Mouse (Mus musculus) hindbrain, embryonic 16.5 days (tissue): ENCODE results near the gene Kremen2. TPM values are rescaled to one million over a fixed set of nuclear protein-coding genes. Genes with fewer than 3 reads are reported as not detected.

ENCODE experiments used
- ATAC-seq: fragments of 200-750 bp; cut with Nextera tagmentation; 2 replicates; pipeline ENCODE4 v1.8.0; 2017; ENCODE audit warnings: moderate TSS enrichment, moderate library complexity
- H3K27ac ChIP-seq: fragments of 300-500 bp; sonication (generic); 2 replicates; pipeline ENCODE4 v1.5.1; 2014; ENCODE audit warnings: low read depth, mild to moderate bottlenecking, control low read depth, low read length, moderate library complexity
- H3K27me3 ChIP-seq: fragments of 300-500 bp; sonication (generic); replicated peaks from 2 replicates; pipeline ENCODE4 v1.6.1; 2014; ENCODE audit warnings: low read length; ENCODE audit not compliant: control insufficient read depth, insufficient read depth
- H3K36me3 ChIP-seq: fragments of 300-500 bp; sonication (generic); 2 replicates; pipeline ENCODE4 v1.6.1; 2014; ENCODE audit warnings: mild to moderate bottlenecking, low read length, moderate library complexity, mixed read lengths; ENCODE audit not compliant: control insufficient read depth, insufficient read depth
- H3K4me1 ChIP-seq: fragments of 300-500 bp; sonication (generic); 2 replicates; pipeline ENCODE4 v1.6.1; 2014; ENCODE audit warnings: low read depth, low read length; ENCODE audit not compliant: control insufficient read depth, insufficient read depth
- H3K4me2 ChIP-seq: fragments of 300-500 bp; sonication (generic); 2 replicates; pipeline ENCODE4 v1.6.1; 2014; ENCODE audit warnings: mild to moderate bottlenecking, low read length, control low read depth, moderate library complexity
- H3K4me3 ChIP-seq: fragments of 300-500 bp; sonication (generic); 2 replicates; pipeline ENCODE4 v1.5.1; 2014; ENCODE audit warnings: mild to moderate bottlenecking, low read length, control low read depth, moderate library complexity
- H3K9ac ChIP-seq: fragments of 300-500 bp; sonication (generic); 2 replicates; pipeline ENCODE4 v1.6.1; 2014; ENCODE audit warnings: low read depth, mild to moderate bottlenecking, control low read depth, low read length, moderate library complexity
- H3K9me3 ChIP-seq: fragments of 300-500 bp; sonication (generic); 2 replicates; pipeline ENCODE4 v1.6.1; 2014; ENCODE audit warnings: mild to moderate bottlenecking, low read length, moderate library complexity; ENCODE audit not compliant: control insufficient read depth
- WGBS: fragments of 180-500 bp; shearing (Covaris S2); extraction: QIAGEN DNeasy Blood & Tissue Kit; methylation state at CpG from one replicate; pipeline ENCODE4 v1.1.7; 2014; 5-methylcytosine and 5-hydroxymethylcytosine counted together
- polyA plus RNA-seq: library from polyadenylated mRNA; unstranded; fragments of >200 nt; fragmentation: Nextera tagmentation; extraction: Ambion mirVana; gene quantifications from 2 replicates; pipeline ENCODE4 v1.2.1, GENCODE M21; 2015

Kremen2 gene
- polyA plus RNA-seq, 1 experiment from 2014 or later: 1.8 TPM

- Histone ChIP-seq H3K27me3 (no peaks in the 10 kb centered on the region), H3K4me3 (peak within 1 kb of the TSS; percentile 92), H3K4me1 (peaks cover 10% of the 10 kb centered on the region), H3K9me3 (no peaks in the 10 kb centered on the region), H3K27ac (peak within 1 kb of the TSS; percentile 72), H3K4me2 (peak within 1 kb of the TSS; percentile 96), H3K36me3 (no peaks in the 10 kb centered on the region), H3K9ac (peak within 1 kb of the TSS; percentile 77)
- peak; percentile 95 for ATAC-seq
- under 1% methylated on average over 51 of the region's 73 CpGs for WGBS
Measured at GRCm38 (mm10) chr17:23725999-23726757, 19.5 kb downstream of the Kremen2 start, which contains the start of gene Pkmyt1. Pkmyt1 (plus strand) TSS chr17:23726336.

- ATAC-seq: no peak
- WGBS: 67% methylated on average over 4 of the region's 4 CpGs
- Histone ChIP-seq H3K4me2 (peak overlapping the region; percentile 96), H3K4me3 (peak overlapping the region; percentile 92), H3K36me3 (no peaks in the 10 kb centered on the region), H3K4me1 (peaks cover 10% of the 10 kb centered on the region), H3K9me3 (no peaks in the 10 kb centered on the region), H3K9ac (peak overlapping the region; percentile 77), H3K27ac (peak overlapping the region; percentile 72), H3K27me3 (no peaks in the 10 kb centered on the region)
Measured at GRCm38 (mm10) chr17:23725477-23725876, 20.2 kb downstream of the Kremen2 start.

GRCm38 (mm10) chr17:23722376-23723125 is 23.1 kb downstream of the Kremen2 start, which contains the start of gene 1520401A03Rik:
1520401A03Rik (minus strand) TSS chr17:23722783.
- Histone ChIP-seq H3K27me3 (no peaks in the 10 kb centered on the region), H3K4me2 (no peak within 1 kb of the TSS), H3K9ac (no peak within 1 kb of the TSS), H3K4me3 (no peak within 1 kb of the TSS), H3K9me3 (no peaks in the 10 kb centered on the region), H3K4me1 (peaks cover 10% of the 10 kb centered on the region), H3K27ac (no peak within 1 kb of the TSS), H3K36me3 (no peaks in the 10 kb centered on the region)
- ATAC-seq: no peak
- 66% methylated on average over 7 of the region's 7 CpGs for WGBS

GRCm38 (mm10) chr17:23721886-23722285 is 23.7 kb downstream of the Kremen2 start:
- 87% methylated on average over 2 of the region's 2 CpGs for WGBS
- Histone ChIP-seq H3K4me1 (peaks cover 8% of the 10 kb centered on the region), H3K27ac (no peak overlapping the region), H3K27me3 (no peaks in the 10 kb centered on the region), H3K9me3 (no peaks in the 10 kb centered on the region), H3K36me3 (no peaks in the 10 kb centered on the region), H3K4me3 (no peak overlapping the region), H3K4me2 (no peak overlapping the region), H3K9ac (no peak overlapping the region)
- ATAC-seq: no peak

- Histone ChIP-seq H3K27ac (no peak overlapping the region), H3K4me3 (no peak overlapping the region), H3K27me3 (no peaks in the 10 kb centered on the region), H3K9ac (no peak overlapping the region), H3K4me1 (no peaks in the 10 kb centered on the region), H3K4me2 (no peak overlapping the region), H3K9me3 (no peaks in the 10 kb centered on the region), H3K36me3 (no peaks in the 10 kb centered on the region)
- 7% methylated on average over 1 of the region's 1 CpGs for WGBS
- ATAC-seq: no peak
Measured at GRCm38 (mm10) chr17:23719455-23719854, 26.2 kb downstream of the Kremen2 start.

GRCm38 (mm10) chr17:23717003-23717402 is 28.6 kb downstream of the Kremen2 start:
- H3K27me3 ChIP-seq: no peaks in the 10 kb centered on the region
- H3K9me3 ChIP-seq: no peaks in the 10 kb centered on the region
- no peaks in the 10 kb centered on the region for H3K4me1 ChIP-seq
- H3K27ac ChIP-seq: no peak overlapping the region
- ATAC-seq: no peak
- H3K4me3 ChIP-seq: no peak overlapping the region
- H3K4me2 ChIP-seq: no peak overlapping the region
- H3K36me3 ChIP-seq: no peaks in the 10 kb centered on the region
- WGBS: 72% methylated on average over 2 of the region's 2 CpGs
- H3K9ac ChIP-seq: no peak overlapping the region

GRCm38 (mm10) chr17:23706212-23706611 is 39.4 kb downstream of the Kremen2 start:
- 0% methylated on average over 3 of the region's 3 CpGs for WGBS

GRCm38 (mm10) chr17:23705525-23706104 is 40.0 kb downstream of the Kremen2 start:
- H3K4me2 ChIP-seq: no peak overlapping the region
- no peaks in the 10 kb centered on the region; the same call in 1 of the 2 replicates for H3K27me3 ChIP-seq
- H3K4me3 ChIP-seq: no peak overlapping the region
- ATAC-seq: no peak
- no peaks in the 10 kb centered on the region for H3K4me1 ChIP-seq
- H3K9ac ChIP-seq: no peak overlapping the region
- no peak overlapping the region for H3K27ac ChIP-seq
- no peaks in the 10 kb centered on the region for H3K36me3 ChIP-seq
- no peaks in the 10 kb centered on the region for H3K9me3 ChIP-seq
- WGBS: 80% methylated on average over 7 of the region's 7 CpGs

More at GRCm38 (mm10) chr17:23706212-23706611, 39.4 kb downstream of the Kremen2 start:
- H3K27ac ChIP-seq: no peak overlapping the region
- no peak overlapping the region for H3K4me3 ChIP-seq
- no peak overlapping the region for H3K9ac ChIP-seq
- no peak overlapping the region for H3K4me2 ChIP-seq
- H3K27me3 ChIP-seq: no peaks in the 10 kb centered on the region; the same call in 1 of the 2 replicates
- ATAC-seq: peak; percentile 64
- no peaks in the 10 kb centered on the region for H3K4me1 ChIP-seq
- H3K9me3 ChIP-seq: no peaks in the 10 kb centered on the region
- no peaks in the 10 kb centered on the region for H3K36me3 ChIP-seq

GRCm38 (mm10) chr17:23704741-23705140 is 40.9 kb downstream of the Kremen2 start:
- Histone ChIP-seq H3K4me3 (no peak overlapping the region), H3K9me3 (no peaks in the 10 kb centered on the region), H3K9ac (no peak overlapping the region), H3K27ac (no peak overlapping the region), H3K4me2 (no peak overlapping the region), H3K36me3 (no peaks in the 10 kb centered on the region), H3K4me1 (peaks cover 2% of the 10 kb centered on the region; the same call in 1 of the 2 replicates), H3K27me3 (no peaks in the 10 kb centered on the region; the same call in 1 of the 2 replicates)
- ATAC-seq: no peak
- WGBS: 36% methylated on average over 7 of the region's 7 CpGs
